Mouse (Mus musculus) midbrain, embryonic 14.5 days (tissue): Measurements from ENCODE around the gene Dnajb14. TPM values are rescaled to one million over a fixed set of nuclear protein-coding genes. Genes with fewer than 3 reads are reported as not detected.

Source experiments
- ATAC-seq: fragments of 200-750 bp; cut with Nextera tagmentation; 2 replicates; pipeline ENCODE4 v1.8.0; 2017; ENCODE audit warnings: moderate number of reproducible peaks, moderate library complexity; ENCODE audit not compliant: low FRiP score, low TSS enrichment
- DNase-seq: peaks from one replicate; pipeline ENCODE4 v3.0.0-alpha.2; 2015
- H3K27ac ChIP-seq: fragments of 300-500 bp; sonication (generic); replicated peaks from 2 replicates; pipeline ENCODE4 v1.5.1; 2014; ENCODE audit warnings: mild to moderate bottlenecking, low read depth, low read length, moderate library complexity
- H3K27me3 ChIP-seq: fragments of 300-500 bp; sonication (generic); 2 replicates; pipeline ENCODE4 v1.6.1; 2014; ENCODE audit warnings: low read length, control low read depth, mixed read lengths; ENCODE audit not compliant: control insufficient read depth, insufficient read depth
- H3K36me3 ChIP-seq: fragments of 300-500 bp; sonication (generic); 2 replicates; pipeline ENCODE4 v1.6.1; 2014; ENCODE audit warnings: low read length, control low read depth; ENCODE audit not compliant: control insufficient read depth, insufficient read depth
- H3K4me1 ChIP-seq: fragments of 300-500 bp; sonication (generic); 2 replicates; pipeline ENCODE4 v1.6.1; 2014; ENCODE audit warnings: mild to moderate bottlenecking, antibody characterized with exemption, low read length, control low read depth; ENCODE audit not compliant: control insufficient read depth, insufficient read depth
- H3K4me2 ChIP-seq: fragments of 300-500 bp; sonication (generic); 2 replicates; pipeline ENCODE4 v1.6.1; 2014; ENCODE audit warnings: mild to moderate bottlenecking, low read length, moderate library complexity
- H3K4me3 ChIP-seq: fragments of 300-500 bp; sonication (generic); replicated peaks from 2 replicates; pipeline ENCODE4 v1.5.1; 2014; ENCODE audit warnings: low read depth, low read length
- H3K9ac ChIP-seq: fragments of 300-500 bp; sonication (generic); replicated peaks from 2 replicates; pipeline ENCODE4 v1.6.1; 2014; ENCODE audit warnings: mild to moderate bottlenecking, low read length, moderate library complexity
- H3K9me3 ChIP-seq: fragments of 300-500 bp; sonication (generic); 2 replicates; pipeline ENCODE4 v1.6.1; 2016; ENCODE audit warnings: low read length, control low read depth, mixed read lengths; ENCODE audit not compliant: control insufficient read depth
- WGBS: fragments of 180-500 bp; shearing (Covaris S2); extraction: QIAGEN DNeasy Blood & Tissue Kit; methylation state at CpG from one replicate; pipeline ENCODE4 v1.1.7; 2014; 5-methylcytosine and 5-hydroxymethylcytosine counted together
- polyA plus RNA-seq: library from polyadenylated mRNA; unstranded; fragments of >200 nt; fragmentation: Nextera tagmentation; extraction: Ambion mirVana; gene quantifications from 2 replicates; pipeline ENCODE4 v1.2.1, GENCODE M21; 2014

The Dnajb14 gene
- polyA plus RNA-seq, 1 experiment from 2014 or later: 15.8 TPM

DNA sequence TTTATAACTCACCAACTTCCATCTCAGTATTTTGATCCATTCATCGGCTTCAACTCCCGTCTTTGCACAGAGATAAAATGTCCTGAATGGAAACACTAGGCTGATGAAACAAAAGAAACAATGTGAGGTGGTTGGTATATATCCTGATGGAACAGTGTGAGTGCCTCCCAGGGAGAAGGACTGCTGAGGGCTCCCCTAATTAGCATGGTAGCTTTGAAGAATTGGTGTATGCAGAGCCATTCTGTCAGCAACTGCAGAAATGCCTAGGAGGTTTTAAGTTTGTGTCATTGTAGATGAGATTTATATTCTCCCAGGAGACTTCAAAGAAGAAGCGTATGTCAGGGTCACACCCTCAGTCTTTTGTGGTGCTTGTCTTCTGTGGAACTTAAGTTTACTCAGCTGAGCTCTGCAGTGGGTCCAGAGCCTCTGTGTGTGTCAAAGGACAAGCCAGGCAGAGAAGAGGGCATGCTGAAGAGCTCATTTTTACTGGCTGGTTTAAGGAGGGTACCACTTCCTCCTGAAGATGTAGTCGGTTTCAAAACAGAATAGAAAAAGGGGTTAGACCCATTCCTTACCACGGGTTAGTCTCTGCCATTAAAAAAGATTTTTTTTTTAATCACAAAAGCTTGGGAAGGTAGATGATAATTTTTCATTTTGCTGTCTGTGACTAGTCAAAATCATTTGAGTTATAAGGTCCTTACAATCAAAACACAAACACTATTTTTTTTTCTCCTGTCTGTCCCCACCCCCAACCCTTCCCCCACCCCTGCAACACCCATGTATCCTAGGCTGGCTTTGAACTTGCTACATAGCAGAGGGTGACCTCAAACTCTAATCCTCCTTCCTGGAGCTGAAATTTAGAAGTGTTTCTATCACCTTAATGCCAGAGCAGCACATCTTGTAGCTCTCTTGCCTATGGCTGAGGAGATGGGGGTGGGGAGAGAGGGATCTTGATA lies 68.4 kb downstream of the Dnajb14 start:
- no peak for ATAC-seq
- 37% methylated on average over 5 of the region's 5 CpGs for WGBS
- Histone ChIP-seq H3K4me1 (no peaks in the 10 kb centered on the region), H3K9ac (no peak overlapping the region), H3K4me2 (no peak overlapping the region), H3K4me3 (no peak overlapping the region), H3K27me3 (no peaks in the 10 kb centered on the region), H3K27ac (no peak overlapping the region), H3K36me3 (peaks cover 5% of the 10 kb centered on the region; the same call in 1 of the 2 replicates), H3K9me3 (no peaks in the 10 kb centered on the region)
- DNase-seq: no peak

DNA sequence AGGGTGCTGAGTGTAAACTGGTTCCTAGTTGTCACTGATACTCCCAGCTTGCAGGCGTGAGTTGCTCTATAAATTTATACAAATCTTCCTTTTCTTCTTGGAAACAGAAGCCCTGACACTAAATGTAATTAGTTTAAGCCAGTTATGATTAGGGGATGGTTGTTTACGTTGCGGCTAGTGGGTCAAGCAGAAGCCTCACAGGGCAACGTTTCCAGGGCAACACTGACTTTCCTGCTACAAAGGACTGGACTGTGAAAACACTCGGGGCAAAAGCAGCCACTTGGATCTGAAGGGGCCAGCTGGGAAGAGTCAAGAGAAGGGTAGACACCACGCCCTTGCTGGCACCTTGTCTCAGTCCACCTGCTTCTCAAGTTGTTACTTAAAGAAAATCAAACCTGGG lies 69.1 kb downstream of the Dnajb14 start:
- Histone ChIP-seq H3K9me3 (no peaks in the 10 kb centered on the region), H3K36me3 (peaks cover under 1% of the 10 kb centered on the region; the same call in 1 of the 2 replicates), H3K27ac (no peak overlapping the region), H3K27me3 (no peaks in the 10 kb centered on the region), H3K4me1 (no peaks in the 10 kb centered on the region), H3K9ac (no peak overlapping the region), H3K4me3 (no peak overlapping the region), H3K4me2 (no peak overlapping the region)
- DNase-seq (no peak), ATAC-seq (no peak)
- 28% methylated on average over 6 of the region's 6 CpGs for WGBS

DNA sequence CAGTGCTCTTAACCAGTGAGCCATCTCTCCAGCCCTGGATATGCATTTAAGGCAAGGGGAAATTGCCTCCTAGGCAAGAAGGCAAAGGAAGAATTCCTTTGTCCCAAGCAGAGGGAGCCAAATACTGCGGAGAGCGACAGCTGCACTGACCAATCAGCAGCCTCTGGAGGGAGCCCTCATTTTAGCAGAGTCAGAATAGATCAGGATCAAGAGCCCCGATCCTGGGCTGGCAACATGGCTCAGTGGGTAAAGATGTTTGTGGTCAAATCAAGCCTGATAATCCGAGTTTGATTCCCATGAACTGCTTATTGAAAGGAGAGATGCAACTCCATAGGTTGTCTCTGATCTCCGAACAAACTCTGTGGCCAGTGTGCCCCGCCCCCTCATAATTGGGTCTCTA lies 71.1 kb downstream of the Dnajb14 start:
- H3K4me1 ChIP-seq: no peaks in the 10 kb centered on the region
- 39% methylated on average over 6 of the region's 6 CpGs for WGBS
- no peaks in the 10 kb centered on the region for H3K27me3 ChIP-seq

DNA sequence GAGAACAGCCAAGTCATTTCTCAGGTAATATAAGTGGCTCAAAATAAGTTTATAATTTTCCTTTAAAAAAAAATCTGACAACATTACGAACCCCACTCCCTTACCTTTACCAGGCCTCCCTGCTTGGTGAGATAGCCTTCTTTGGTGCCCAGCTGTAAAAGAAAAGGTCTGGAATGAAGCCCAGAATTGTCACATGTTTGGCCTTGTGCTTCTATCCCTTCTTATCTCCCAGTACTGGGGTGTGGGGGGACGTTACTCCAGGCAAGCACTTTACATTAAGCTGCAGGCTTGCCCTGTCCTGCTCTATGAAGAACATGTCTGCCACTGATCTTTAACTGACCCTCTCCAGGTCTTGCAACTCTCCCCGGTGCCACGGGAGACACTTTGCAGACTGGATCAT lies 73.3 kb downstream of the Dnajb14 start:
- DNase-seq: no peak
- Histone ChIP-seq H3K4me2 (no peak overlapping the region), H3K9ac (no peak overlapping the region), H3K9me3 (no peaks in the 10 kb centered on the region), H3K36me3 (no peaks in the 10 kb centered on the region), H3K27me3 (no peaks in the 10 kb centered on the region), H3K4me3 (no peak overlapping the region), H3K4me1 (no peaks in the 10 kb centered on the region), H3K27ac (no peak overlapping the region)
- 75% methylated on average over 4 of the region's 4 CpGs for WGBS
- no peak for ATAC-seq

More for the DNA sequence above, 71.1 kb downstream of the Dnajb14 start:
- DNase-seq: peak; percentile 71
- Histone ChIP-seq H3K9ac (no peak overlapping the region), H3K9me3 (no peaks in the 10 kb centered on the region), H3K27ac (no peak overlapping the region), H3K4me3 (no peak overlapping the region), H3K4me2 (no peak overlapping the region), H3K36me3 (no peaks in the 10 kb centered on the region)
- peak; percentile 62; the same call in 1 of the 2 replicates for ATAC-seq

DNA sequence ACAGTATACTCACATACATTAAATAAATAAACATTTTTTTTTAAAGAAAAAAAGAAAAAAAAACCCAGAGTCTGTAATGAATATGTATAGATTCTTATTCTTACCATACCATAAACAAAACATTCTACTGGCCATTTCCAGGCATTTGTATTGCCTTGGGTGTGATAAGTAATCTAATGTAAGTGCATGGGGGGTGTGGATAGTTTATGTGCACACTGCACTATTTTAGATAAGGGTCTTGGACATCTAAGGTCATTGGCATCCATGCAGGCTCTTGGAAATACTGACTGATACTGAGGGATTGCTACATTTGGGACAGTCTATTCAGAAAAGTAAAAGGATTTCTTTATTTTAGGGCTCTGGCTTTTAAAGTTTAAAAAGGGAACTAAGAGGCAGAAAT lies 74.1 kb downstream of the Dnajb14 start:
- no peaks in the 10 kb centered on the region for H3K36me3 ChIP-seq
- H3K4me1 ChIP-seq: no peaks in the 10 kb centered on the region
- no peak overlapping the region for H3K4me2 ChIP-seq
- DNase-seq (no peak), ATAC-seq (no peak)
- H3K9ac ChIP-seq: no peak overlapping the region
- no peak overlapping the region for H3K4me3 ChIP-seq
- H3K27ac ChIP-seq: no peak overlapping the region
- no peaks in the 10 kb centered on the region for H3K27me3 ChIP-seq
- no peaks in the 10 kb centered on the region for H3K9me3 ChIP-seq

DNA sequence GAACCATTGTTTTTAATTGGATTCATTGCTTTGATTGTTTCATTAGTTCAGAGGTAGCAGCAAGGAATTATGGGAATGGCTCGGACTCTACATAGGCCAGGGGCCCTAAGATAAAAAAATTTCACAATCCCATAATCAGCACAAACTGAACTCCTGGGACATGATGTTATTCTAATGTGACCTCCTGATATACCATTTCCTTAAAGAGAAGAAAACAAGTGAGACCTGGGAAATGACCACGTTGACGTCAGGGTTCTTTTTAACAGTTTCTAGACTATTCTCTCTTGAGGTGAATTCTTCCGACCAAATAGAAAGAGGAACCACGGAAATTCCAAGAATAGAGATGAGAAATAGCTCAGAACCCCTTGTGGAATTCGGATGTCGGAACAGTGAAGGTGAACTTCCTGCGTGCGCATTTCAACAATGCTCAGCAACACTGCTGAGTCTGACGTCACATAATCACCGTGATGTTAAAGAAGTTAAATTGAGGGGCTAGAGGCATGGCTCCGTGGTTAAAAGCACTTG lies 74.7 kb downstream of the Dnajb14 start:
- no peak for ATAC-seq
- H3K36me3 ChIP-seq: no peaks in the 10 kb centered on the region
- no peak overlapping the region for H3K4me2 ChIP-seq
- H3K27ac ChIP-seq: no peak overlapping the region
- H3K9me3 ChIP-seq: no peaks in the 10 kb centered on the region
- 90% methylated on average over 12 of the region's 12 CpGs for whole genome bisulfite sequencing
- no peaks in the 10 kb centered on the region for H3K27me3 ChIP-seq
- no peaks in the 10 kb centered on the region for H3K4me1 ChIP-seq
- H3K9ac ChIP-seq: no peak overlapping the region
- DNase-seq: no peak
- H3K4me3 ChIP-seq: no peak overlapping the region

DNA sequence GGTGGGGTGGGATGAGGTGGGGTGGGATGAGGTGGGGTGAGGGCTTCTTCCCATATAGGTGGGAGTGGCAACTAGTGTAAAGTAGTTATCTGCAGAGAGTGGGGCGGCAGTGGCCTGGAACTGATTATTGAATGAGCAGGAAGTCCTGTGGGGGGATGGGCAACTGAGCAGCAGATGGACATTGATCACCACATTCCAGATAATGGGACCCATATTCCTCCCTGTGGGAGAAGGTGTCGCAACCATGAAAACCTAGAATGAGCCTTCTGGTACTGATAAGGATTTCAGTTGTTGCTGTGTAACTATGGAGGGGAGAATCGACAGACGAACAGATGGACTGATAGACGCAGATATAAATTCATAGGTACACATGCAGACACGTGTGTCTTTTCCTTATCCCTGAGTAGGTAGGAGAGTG lies 76.3 kb downstream of the Dnajb14 start:
- no peak for ATAC-seq
- 91% methylated on average over 6 of the region's 6 CpGs for WGBS

DNA sequence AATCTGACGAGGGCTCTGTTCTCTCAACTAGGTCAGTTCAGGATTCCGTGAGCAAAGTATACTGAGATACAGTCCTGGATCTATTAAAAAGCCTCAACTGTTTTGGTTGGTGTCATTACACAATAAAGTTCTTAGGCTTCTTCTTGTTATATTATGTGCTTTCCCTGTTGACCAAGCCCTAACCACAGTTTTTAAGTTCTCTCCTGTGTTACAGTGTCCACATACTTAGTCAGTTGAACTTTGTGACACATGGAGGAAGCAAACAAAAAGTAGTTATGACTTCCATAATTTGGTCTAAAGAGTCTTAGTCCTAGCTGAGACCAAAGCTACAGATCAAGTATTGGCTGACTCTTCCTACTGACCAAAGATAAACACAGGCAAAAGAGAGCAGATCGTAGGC lies 79.4 kb downstream of the Dnajb14 start:
- Histone ChIP-seq H3K4me3 (no peak overlapping the region), H3K9me3 (no peaks in the 10 kb centered on the region), H3K27me3 (no peaks in the 10 kb centered on the region), H3K4me1 (peaks cover 1% of the 10 kb centered on the region; the same call in 1 of the 2 replicates), H3K4me2 (no peak overlapping the region), H3K9ac (no peak overlapping the region), H3K36me3 (no peaks in the 10 kb centered on the region), H3K27ac (no peak overlapping the region)
- no peak for ATAC-seq
- no peak for DNase-seq
- WGBS: 89% methylated on average over 3 of the region's 3 CpGs

More for the DNA sequence above, 76.3 kb downstream of the Dnajb14 start:
- H3K36me3 ChIP-seq: no peaks in the 10 kb centered on the region
- H3K4me1 ChIP-seq: no peaks in the 10 kb centered on the region
- H3K4me2 ChIP-seq: no peak overlapping the region
- no peak overlapping the region for H3K27ac ChIP-seq
- H3K9ac ChIP-seq: no peak overlapping the region
- no peaks in the 10 kb centered on the region for H3K9me3 ChIP-seq
- no peaks in the 10 kb centered on the region for H3K27me3 ChIP-seq
- DNase-seq: no peak
- H3K4me3 ChIP-seq: no peak overlapping the region

DNA sequence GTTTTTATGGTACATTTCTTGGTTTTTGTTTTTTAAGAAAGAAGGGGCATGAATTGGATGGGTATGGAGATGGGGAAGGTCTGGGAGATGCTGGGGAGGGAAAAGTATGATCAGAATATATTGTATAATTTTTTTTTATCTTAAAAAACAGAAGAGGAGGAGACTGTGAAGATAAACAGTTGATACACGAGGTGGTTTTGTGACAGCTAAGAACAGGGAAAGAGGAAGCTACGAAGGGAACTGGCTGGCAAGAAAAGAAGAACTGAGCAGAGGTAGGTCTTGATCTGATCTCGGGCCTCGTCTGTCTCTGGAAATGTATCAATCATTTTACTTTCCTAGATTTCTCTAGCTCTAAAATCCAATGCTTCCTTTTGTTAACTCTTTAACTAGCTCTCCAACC lies 80.0 kb downstream of the Dnajb14 start:
- DNase-seq: no peak
- Histone ChIP-seq H3K27me3 (no peaks in the 10 kb centered on the region), H3K4me2 (no peak overlapping the region), H3K4me1 (peaks cover 8% of the 10 kb centered on the region), H3K9ac (no peak overlapping the region), H3K4me3 (no peak overlapping the region), H3K36me3 (no peaks in the 10 kb centered on the region), H3K27ac (no peak overlapping the region), H3K9me3 (no peaks in the 10 kb centered on the region)
- 81% methylated on average over 4 of the region's 4 CpGs for WGBS
- ATAC-seq: no peak
